Mouse (Mus musculus): ENCODE measurements around the gene Plp1.

Gene Plp1

GRCm38 (mm10) chrX:136822371-136822770 is at the start of gene Plp1:
Plp1 (plus strand) TSS chrX:136822671.
- DNase-seq: no peak

GRCm38 (mm10) chrX:136773035-136773434 is 49.4 kb upstream of the Plp1 start:
- DNase-seq: no peak

- DNase-seq: no peak
These were observed 44.4 kb upstream of the Plp1 start for GRCm38 (mm10) chrX:136778046-136778445.

- DNase-seq: no peak
These were observed 43.2 kb upstream of the Plp1 start for GRCm38 (mm10) chrX:136779262-136779661.

GRCm38 (mm10) chrX:136780041-136780440 is 42.4 kb upstream of the Plp1 start, which contains the start of gene Glra4:
Glra4 (minus strand) TSS chrX:136780141.
- no peak for DNase-seq

GRCm38 (mm10) chrX:136789446-136789845 is 33.0 kb upstream of the Plp1 start:
- DNase-seq: peak; percentile 2 to 37

GRCm38 (mm10) chrX:136797223-136797622 is 25.2 kb upstream of the Plp1 start:
- no peak for DNase-seq

GRCm38 (mm10) chrX:136819752-136820151 is 2.7 kb upstream of the Plp1 start:
- no peak for DNase-seq

- DNase-seq: peak; percentile 56 to 72
These were observed 2.2 kb upstream of the Plp1 start for GRCm38 (mm10) chrX:136820250-136820649.

- no peak for DNase-seq
These were observed 2.5 kb downstream of the Plp1 start for GRCm38 (mm10) chrX:136825016-136825415.

GRCm38 (mm10) chrX:136828610-136829009 is 6.1 kb downstream of the Plp1 start:
- no peak for DNase-seq

GRCm38 (mm10) chrX:136850300-136850699 is 27.8 kb downstream of the Plp1 start:
- no peak for DNase-seq

- DNase-seq: peak in 1 of 2 experiments; percentile 28
These were observed 45.9 kb downstream of the Plp1 start, which contains the start of gene Rab9b for GRCm38 (mm10) chrX:136868061-136869040. Rab9b (minus strand) TSS chrX:136868755.

All from kidney, postnatal 25 days (tissue).